Mouse (Mus musculus): ENCODE data around the gene Lbx2. TPM values are rescaled to one million over a fixed set of nuclear protein-coding genes. Genes with fewer than 3 reads are reported as not detected.

The Lbx2 gene
- polyA plus RNA-seq, 1 experiment from 2014 or later, result 1.4 TPM

GRCm38 (mm10) chr6:83098411-83098810 lies 12.2 kb downstream of the Lbx2 start:
- Histone ChIP-seq H3K4me2 (ENCODE audit: low read length) (no peak overlapping the region), H3K9ac (ENCODE audit: low read length) (no peak overlapping the region), H3K4me3 (ENCODE audit: low read depth, low read length) (no peak overlapping the region), H3K9me3 (ENCODE audit: control insufficient read depth, low read length) (no peaks in the 10 kb centered on the region), H3K36me3 (ENCODE audit: control insufficient read depth, insufficient read depth, low read length) (no peaks in the 10 kb centered on the region), H3K27me3 (replicated peaks; ENCODE audit: control insufficient read depth, insufficient read depth, low read length) (no peaks in the 10 kb centered on the region), H3K4me1 (replicated peaks; ENCODE audit: control insufficient read depth, insufficient read depth, low read length) (peaks cover 13% of the 10 kb centered on the region), H3K27ac (ENCODE audit: low read depth) (no peak overlapping the region)
- 51% methylated on average over 2 of the region's 2 CpGs for WGBS
- DNase-seq (ENCODE audit: low spot score), result no peak
- ATAC-seq (replicated peaks; ENCODE audit: low FRiP score, low TSS enrichment, low read depth), result no peak

DNA sequence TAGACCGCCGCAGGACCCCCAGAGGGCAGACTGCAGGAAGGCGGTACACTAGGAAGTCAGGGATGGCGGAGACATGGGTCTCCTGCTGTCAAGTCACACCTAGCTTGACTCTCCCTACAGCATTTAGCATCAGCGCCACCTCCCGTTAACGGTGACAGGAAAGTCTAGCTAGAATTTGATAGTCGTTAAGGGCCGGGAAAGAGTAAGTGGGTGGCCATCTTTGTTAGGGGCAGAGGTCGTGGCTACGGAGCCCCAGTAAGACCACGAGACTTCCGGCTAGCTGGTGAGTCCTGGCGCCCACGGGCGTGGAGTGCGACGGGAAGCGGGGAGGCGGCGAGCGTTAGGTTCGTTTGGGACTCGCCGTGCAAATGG lies 15.1 kb downstream of the Lbx2 start, which contains the start of the genes Ccdc142 and Gm42688:
TSS of gene Ccdc142 (plus strand) at position 286 of the 372 bp plus-strand sequence.
TSS of gene Gm42688 (plus strand) at position 302 of the 372 bp plus-strand sequence.
- Histone ChIP-seq H3K4me1 (replicated peaks; ENCODE audit: control insufficient read depth, insufficient read depth, low read length) (peaks cover 13% of the 10 kb centered on the region), H3K4me3 (ENCODE audit: low read depth, low read length) (peak within 1 kb of the TSS; percentile 79), H3K9me3 (ENCODE audit: control insufficient read depth, low read length) (no peaks in the 10 kb centered on the region), H3K9ac (ENCODE audit: low read length) (peak within 1 kb of the TSS; percentile 78), H3K4me2 (ENCODE audit: low read length) (peak within 1 kb of the TSS; percentile 100), H3K36me3 (ENCODE audit: control insufficient read depth, insufficient read depth, low read length) (no peaks in the 10 kb centered on the region), H3K27me3 (replicated peaks; ENCODE audit: control insufficient read depth, insufficient read depth, low read length) (no peaks in the 10 kb centered on the region), H3K27ac (ENCODE audit: low read depth) (peak within 1 kb of the TSS; percentile 77)
- peak; percentile 80 for ATAC-seq (replicated peaks; ENCODE audit: low FRiP score, low TSS enrichment, low read depth)
- DNase-seq (ENCODE audit: low spot score), result no peak
- WGBS, result under 1% methylated on average over 25 of the region's 25 CpGs

GRCm38 (mm10) chr6:83101688-83102556 lies 15.8 kb downstream of the Lbx2 start:
- H3K27ac ChIP-seq (ENCODE audit: low read depth), result peak overlapping the region; percentile 77
- no peaks in the 10 kb centered on the region for H3K27me3 ChIP-seq (replicated peaks; ENCODE audit: control insufficient read depth, insufficient read depth, low read length)
- H3K4me3 ChIP-seq (ENCODE audit: low read depth, low read length), result peak overlapping the region; percentile 79
- peak; percentile 90 for DNase-seq (ENCODE audit: low spot score)
- peak; percentile 84 for ATAC-seq (replicated peaks; ENCODE audit: low FRiP score, low TSS enrichment, low read depth)
- H3K9me3 ChIP-seq (ENCODE audit: control insufficient read depth, low read length), result no peaks in the 10 kb centered on the region
- H3K4me1 ChIP-seq (replicated peaks; ENCODE audit: control insufficient read depth, insufficient read depth, low read length), result peaks cover 13% of the 10 kb centered on the region
- under 1% methylated on average over 69 of the region's 74 CpGs for WGBS
- no peaks in the 10 kb centered on the region for H3K36me3 ChIP-seq (ENCODE audit: control insufficient read depth, insufficient read depth, low read length)
- peak overlapping the region; percentile 100 for H3K4me2 ChIP-seq (ENCODE audit: low read length)
- peak overlapping the region; percentile 78 for H3K9ac ChIP-seq (ENCODE audit: low read length)

DNA sequence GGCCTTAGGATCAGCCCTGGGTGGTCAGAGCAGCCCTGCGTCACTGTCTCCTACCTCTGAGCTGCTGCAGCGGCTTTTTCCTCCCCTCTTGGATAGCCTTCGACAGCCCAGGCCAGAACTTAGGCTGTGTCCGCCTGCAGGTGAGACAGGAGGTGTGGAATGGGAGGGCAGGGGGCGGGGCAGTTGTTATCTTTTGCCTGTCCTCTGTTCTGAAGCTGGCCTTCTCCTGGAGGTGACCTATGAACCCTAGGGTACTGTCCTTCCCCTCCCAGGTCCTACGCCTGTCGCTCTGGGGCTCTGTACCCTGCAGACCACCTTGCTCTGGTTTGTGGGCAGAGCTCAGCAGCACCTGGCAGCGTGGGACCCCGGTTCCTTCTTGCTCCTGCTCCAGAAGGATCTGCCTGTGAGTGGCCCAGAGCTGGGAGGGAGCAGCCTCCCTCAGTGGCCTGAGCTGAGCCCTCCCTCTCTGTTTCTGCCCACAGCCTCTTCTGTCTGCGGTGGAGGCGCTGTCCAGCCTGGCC lies 17.0 kb downstream of the Lbx2 start:
- ATAC-seq (replicated peaks; ENCODE audit: low FRiP score, low TSS enrichment, low read depth) (no peak), DNase-seq (ENCODE audit: low spot score) (no peak)
- Histone ChIP-seq H3K36me3 (ENCODE audit: control insufficient read depth, insufficient read depth, low read length) (no peaks in the 10 kb centered on the region), H3K9ac (ENCODE audit: low read length) (no peak overlapping the region), H3K27ac (ENCODE audit: low read depth) (no peak overlapping the region), H3K27me3 (replicated peaks; ENCODE audit: control insufficient read depth, insufficient read depth, low read length) (no peaks in the 10 kb centered on the region), H3K4me1 (replicated peaks; ENCODE audit: control insufficient read depth, insufficient read depth, low read length) (peaks cover 13% of the 10 kb centered on the region), H3K4me3 (ENCODE audit: low read depth, low read length) (no peak overlapping the region), H3K4me2 (ENCODE audit: low read length) (peak overlapping the region; percentile 100; the same call in 1 of the 2 replicates), H3K9me3 (ENCODE audit: control insufficient read depth, low read length) (no peaks in the 10 kb centered on the region)
- WGBS, result 48% methylated on average over 11 of the region's 11 CpGs

GRCm38 (mm10) chr6:83104158-83104557 lies 18.0 kb downstream of the Lbx2 start:
- DNase-seq (ENCODE audit: low spot score) (no peak), ATAC-seq (replicated peaks; ENCODE audit: low FRiP score, low TSS enrichment, low read depth) (no peak)
- H3K4me2 ChIP-seq (ENCODE audit: low read length), result no peak overlapping the region
- H3K27me3 ChIP-seq (replicated peaks; ENCODE audit: control insufficient read depth, insufficient read depth, low read length), result no peaks in the 10 kb centered on the region
- H3K27ac ChIP-seq (ENCODE audit: low read depth), result no peak overlapping the region
- no peak overlapping the region for H3K4me3 ChIP-seq (ENCODE audit: low read depth, low read length)
- H3K9me3 ChIP-seq (ENCODE audit: control insufficient read depth, low read length), result no peaks in the 10 kb centered on the region
- no peak overlapping the region for H3K9ac ChIP-seq (ENCODE audit: low read length)
- 82% methylated on average over 4 of the region's 4 CpGs for WGBS
- no peaks in the 10 kb centered on the region for H3K36me3 ChIP-seq (ENCODE audit: control insufficient read depth, insufficient read depth, low read length)
- H3K4me1 ChIP-seq (replicated peaks; ENCODE audit: control insufficient read depth, insufficient read depth, low read length), result peaks cover 13% of the 10 kb centered on the region

- no peaks in the 10 kb centered on the region for H3K27me3 ChIP-seq (replicated peaks; ENCODE audit: control insufficient read depth, insufficient read depth, low read length)
- WGBS, result 38% methylated on average over 13 of the region's 13 CpGs
- H3K9ac ChIP-seq (ENCODE audit: low read length), result no peak overlapping the region
- peak overlapping the region; percentile 99 for H3K4me3 ChIP-seq (ENCODE audit: low read depth, low read length)
- H3K4me2 ChIP-seq (ENCODE audit: low read length), result peak overlapping the region; percentile 85
- peaks cover 15% of the 10 kb centered on the region for H3K36me3 ChIP-seq (ENCODE audit: control insufficient read depth, insufficient read depth, low read length)
- H3K9me3 ChIP-seq (ENCODE audit: control insufficient read depth, low read length), result no peaks in the 10 kb centered on the region
- peaks cover 9% of the 10 kb centered on the region for H3K4me1 ChIP-seq (replicated peaks; ENCODE audit: control insufficient read depth, insufficient read depth, low read length)
- ATAC-seq (replicated peaks; ENCODE audit: low FRiP score, low TSS enrichment, low read depth) (0 out of 2 replicates have a peak, but pooled peaks have one; percentile 12), DNase-seq (ENCODE audit: low spot score) (peak; percentile 87)
- 0 out of 2 replicates have a peak overlapping the region, but pooled peaks have one; percentile 77 for H3K27ac ChIP-seq (ENCODE audit: low read depth)
These were observed 21.6 kb downstream of the Lbx2 start for GRCm38 (mm10) chr6:83107566-83108400.

- Histone ChIP-seq H3K4me2 (ENCODE audit: low read length) (peak within 1 kb of the TSS; percentile 85), H3K36me3 (ENCODE audit: control insufficient read depth, insufficient read depth, low read length) (peaks cover 15% of the 10 kb centered on the region), H3K9ac (ENCODE audit: low read length) (peak within 1 kb of the TSS; percentile 84), H3K4me1 (replicated peaks; ENCODE audit: control insufficient read depth, insufficient read depth, low read length) (peaks cover 6% of the 10 kb centered on the region), H3K9me3 (ENCODE audit: control insufficient read depth, low read length) (no peaks in the 10 kb centered on the region), H3K4me3 (ENCODE audit: low read depth, low read length) (peak within 1 kb of the TSS; percentile 99), H3K27me3 (replicated peaks; ENCODE audit: control insufficient read depth, insufficient read depth, low read length) (no peaks in the 10 kb centered on the region), H3K27ac (ENCODE audit: low read depth) (peak within 1 kb of the TSS; percentile 77)
- WGBS, result under 1% methylated on average over 75 of the region's 76 CpGs
- DNase-seq (ENCODE audit: low spot score), result peak; percentile 90
- peak; percentile 88 for ATAC-seq (replicated peaks; ENCODE audit: low FRiP score, low TSS enrichment, low read depth)
These were observed 22.8 kb downstream of the Lbx2 start, which contains the start of gene Mrpl53 for GRCm38 (mm10) chr6:83108762-83109668. Gene Mrpl53, plus strand, starts transcription at chr6:83109040.
